Mouse (Mus musculus) MEL (cell line): ENCODE data around the gene Ly6g6c. TPM values are rescaled to one million over a fixed set of nuclear protein-coding genes. Genes with fewer than 3 reads are reported as not detected.

Experiments
- DNase-seq: peaks from one replicate; pipeline ENCODE4 v3.0.0; 2011; ENCODE audit warnings: low read depth, low spot score
- H3K27ac ChIP-seq: 2 replicates; pipeline ENCODE4 v1.5.1; 2012; ENCODE audit warnings: low read depth, mild to moderate bottlenecking, control low read depth, low read length, moderate library complexity; ENCODE audit not compliant: control insufficient read depth
- H3K27me3 ChIP-seq, 2 experiments: fragments of 150-350 bp in 1 of 2; sonication (generic) in 1 of 2; 2 replicates each; pipeline ENCODE4 v1.6.1; 2012; ENCODE audit warnings: low read length in 2 of 2, mild to moderate bottlenecking in 2 of 2, improper control_type of control experiment in 1 of 2, moderate library complexity in 1 of 2; ENCODE audit not compliant: insufficient read depth in 2 of 2, control insufficient read depth in 1 of 2
- H3K36me3 ChIP-seq, 2 experiments: 2 replicates each; pipeline ENCODE4 v1.6.1; 2012 to 2014; ENCODE audit warnings: low read length in 2 of 2, improper control_type of control experiment in 1 of 2, inconsistent platforms in 1 of 2, mild to moderate bottlenecking in 1 of 2; ENCODE audit not compliant: insufficient read depth in 2 of 2, control insufficient read depth in 1 of 2
- H3K4me1 ChIP-seq, 2 experiments: fragments of 150-350 bp in 1 of 2; sonication (generic) in 1 of 2; 2 replicates each; pipeline ENCODE4 v1.6.1; 2012; ENCODE audit warnings: low read length in 2 of 2, improper control_type of control experiment in 1 of 2, mild to moderate bottlenecking in 1 of 2; ENCODE audit not compliant: insufficient read depth in 2 of 2, control insufficient read depth in 1 of 2
- H3K4me3 ChIP-seq, 2 experiments: fragments of 150-350 bp in 1 of 2; sonication (generic) in 1 of 2; 2 replicates each; pipeline ENCODE4 v1.5.1; 2012; ENCODE audit warnings: low read depth in 2 of 2, low read length in 2 of 2, mild to moderate bottlenecking in 2 of 2, moderate library complexity in 2 of 2, control low read depth in 1 of 2, improper control_type of control experiment in 1 of 2; ENCODE audit not compliant: control insufficient read depth in 1 of 2, insufficient read depth in 1 of 2
- H3K79me2 ChIP-seq: 2 replicates; pipeline ENCODE4 v1.6.1; 2012; ENCODE audit warnings: mild to moderate bottlenecking, low read length, moderate library complexity; ENCODE audit not compliant: control insufficient read depth, poor library complexity, insufficient read depth
- H3K9ac ChIP-seq: 2 replicates; pipeline ENCODE4 v1.6.1; 2012; ENCODE audit warnings: low read depth, mild to moderate bottlenecking, control low read depth, low read length, moderate library complexity; ENCODE audit not compliant: control insufficient read depth, poor library complexity, severe bottlenecking
- H3K9me3 ChIP-seq: fragments of 150-350 bp; sonication (generic); replicated peaks from 2 replicates; pipeline ENCODE4 v1.6.1; 2012; ENCODE audit warnings: mild to moderate bottlenecking, low read length, improper control_type of control experiment, moderate library complexity; ENCODE audit not compliant: insufficient read depth
- CHD2 ChIP-seq: IDR thresholded peaks from 2 replicates; pipeline ENCODE4 v1.6.1; 2011; ENCODE audit warnings: low read length, improper control_type of control experiment
- CTCF ChIP-seq, 3 experiments: IDR thresholded peaks in 2 of 3; conservative IDR thresholded peaks in 1 of 3; 2 replicates each; pipeline ENCODE4 v1.5.1; 2011 to 2012; ENCODE audit warnings: low read length in 3 of 3, low read depth in 2 of 3, mild to moderate bottlenecking in 2 of 3, improper control_type of control experiment in 1 of 3, inconsistent platforms in 1 of 3, mixed read lengths in 1 of 3, moderate library complexity in 1 of 3; ENCODE audit not compliant: control insufficient read depth in 1 of 3, insufficient read depth in 1 of 3, poor library complexity in 1 of 3, severe bottlenecking in 1 of 3
- E2F4 ChIP-seq: IDR thresholded peaks from 2 replicates; pipeline ENCODE4 v1.6.1; 2011; ENCODE audit warnings: low read depth, low read length, improper control_type of control experiment, borderline replicate concordance
- ELF1 ChIP-seq: IDR thresholded peaks from 2 replicates; pipeline ENCODE4 v1.6.1; 2014; ENCODE audit warnings: low read depth, mild to moderate bottlenecking, inconsistent platforms, low read length, improper control_type of control experiment, moderate library complexity
- EP300 ChIP-seq, 2 experiments: IDR thresholded peaks; 2 replicates each; pipeline ENCODE4 v1.6.1; 2011; ENCODE audit warnings: improper control_type of control experiment in 2 of 2, low read length in 2 of 2, low read depth in 1 of 2, mild to moderate bottlenecking in 1 of 2
- HCFC1 ChIP-seq: IDR thresholded peaks from 2 replicates; pipeline ENCODE4 v1.6.1; 2012; ENCODE audit warnings: low read depth, mild to moderate bottlenecking, inconsistent platforms, low read length, improper control_type of control experiment, moderate library complexity
- KAT2A ChIP-seq: conservative IDR thresholded peaks from 2 replicates; pipeline ENCODE4 v1.6.1; 2012; ENCODE audit warnings: low read depth, low read length, improper control_type of control experiment, inconsistent platforms
- MAFK ChIP-seq: IDR thresholded peaks from 2 replicates; pipeline ENCODE4 v1.6.1; 2011; ENCODE audit warnings: low read depth, mild to moderate bottlenecking, low read length, improper control_type of control experiment, borderline replicate concordance
- MAZ ChIP-seq: IDR thresholded peaks from 2 replicates; pipeline ENCODE4 v1.6.1; 2012; ENCODE audit warnings: low read depth, mild to moderate bottlenecking, inconsistent platforms, low read length, improper control_type of control experiment
- MEF2A ChIP-seq: IDR thresholded peaks from 2 replicates; pipeline ENCODE4 v1.6.1; 2014; ENCODE audit warnings: low read depth, mild to moderate bottlenecking, inconsistent platforms, low read length, improper control_type of control experiment; ENCODE audit not compliant: poor library complexity, insufficient replicate concordance, severe bottlenecking; ENCODE audit errors: extremely low read depth
- POLR2A ChIP-seq, 2 experiments: IDR thresholded peaks; 2 replicates each; pipeline ENCODE4 v1.6.1; 2011 to 2012; ENCODE audit warnings: low read length in 2 of 2, mild to moderate bottlenecking in 2 of 2, control low read depth in 1 of 2, improper control_type of control experiment in 1 of 2, low read depth in 1 of 2, moderate library complexity in 1 of 2; ENCODE audit not compliant: control insufficient read depth in 1 of 2, insufficient read depth in 1 of 2, poor library complexity in 1 of 2
- SIN3A ChIP-seq: IDR thresholded peaks from 2 replicates; pipeline ENCODE4 v1.6.1; 2012; ENCODE audit warnings: low read length, improper control_type of control experiment, inconsistent platforms
- TBP ChIP-seq: IDR thresholded peaks from 2 replicates; pipeline ENCODE4 v1.8.0; 2011; ENCODE audit warnings: low read depth, low read length, improper control_type of control experiment
- ZC3H11A ChIP-seq: IDR thresholded peaks from 2 replicates; pipeline ENCODE4 v1.6.1; 2012; ENCODE audit warnings: low read depth, mild to moderate bottlenecking, inconsistent platforms, low read length, improper control_type of control experiment
- ZMIZ1 ChIP-seq: IDR thresholded peaks from 2 replicates; pipeline ENCODE4 v1.6.1; 2012; ENCODE audit warnings: low read depth, mild to moderate bottlenecking, inconsistent platforms, low read length, improper control_type of control experiment, moderate library complexity
- polyA plus RNA-seq, 2 experiments: library from polyadenylated mRNA; stranded (reverse) in 1 of 2; unstranded in 1 of 2; fragments of >175 nt in 1 of 2; fragments of >200 nt in 1 of 2; gene quantifications; 2 replicates each; pipeline versions ENCODE4 v1.2.1 to v1.2.4; 2012; ENCODE audit warnings: low replicate concordance in 2 of 2, low read depth in 1 of 2; ENCODE audit not compliant: insufficient read length in 2 of 2, insufficient read depth in 1 of 2, missing spikeins in 1 of 2
- total RNA-seq: library from RNA; depleted of rRNA; stranded (reverse); fragments of 300-350 nt; gene quantifications from 2 replicates; pipeline ENCODE4 v1.2.3, GENCODE M21; 2012

Ly6g6c gene
- total and polyA plus RNA-seq, 3 experiments = 0.24 TPM; not detected in 2

GRCm38 (mm10) chr17:35106522-35106921, 41.3 kb downstream of the Ly6g6c start (continued):
- TF ChIP-seq MAFK (no peak), ZC3H11A (peak; percentile 30)
- TF ChIP-seq, all 39 proteins: peak for 4

DNA sequence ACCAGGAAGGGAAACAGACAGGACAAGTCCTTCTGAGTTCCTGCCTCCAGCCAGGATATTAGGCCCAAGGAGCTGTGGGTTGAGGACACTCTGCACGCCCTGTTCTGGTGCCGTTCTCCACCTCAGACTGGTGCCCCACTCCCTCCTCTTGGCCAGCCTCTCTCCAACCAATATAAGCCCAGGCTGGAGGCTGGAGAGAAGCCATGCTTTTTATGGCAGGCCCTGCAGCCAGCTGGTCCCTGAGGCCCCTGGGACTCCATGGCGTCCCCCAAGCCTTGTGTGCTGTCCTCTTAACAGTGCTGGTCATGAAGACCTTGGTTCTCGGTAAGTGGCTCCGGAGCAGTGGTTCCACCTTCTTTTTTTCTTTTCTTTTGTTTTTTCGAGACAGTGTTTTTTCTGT, 42.9 kb downstream of the Ly6g6c start, which contains the start of gene Ly6g5c:
Gene Ly6g5c, plus strand, starts transcription at position 183 of the 400 bp plus-strand sequence.
- no peak for DNase-seq
- H3K4me3 ChIP-seq = no peak within 1 kb of the TSS
- TF ChIP-seq MEF2A (no peak), POLR2A (IDR thresholded peaks at IDR 0.05; ENCODE audit: control insufficient read depth in 1 of 2, insufficient read depth in 1 of 2, low read depth in 1 of 2, low read length in 2 of 2, poor library complexity in 1 of 2) (no peak), CHD2 (no peak), TBP (no peak), CTCF (IDR thresholded peaks at IDR 0.05 in 2 of 3, conservative IDR thresholded peaks at IDR 0.05 in 1 of 3; ENCODE audit: control insufficient read depth in 1 of 3, insufficient read depth in 1 of 3, low read depth in 2 of 3, low read length in 3 of 3, poor library complexity in 1 of 3, severe bottlenecking in 1 of 3) (no peak), HCFC1 (no peak), KAT2A (no peak), SIN3A (no peak), ZC3H11A (no peak), ZMIZ1 (no peak), E2F4 (no peak)
- no peaks in the 10 kb centered on the region for H3K27me3 ChIP-seq
- H3K4me1 ChIP-seq = peaks cover 18 to 24% of the 10 kb centered on the region in 2 experiments; a peak in 3 of 4 replicates
- no peaks in the 10 kb centered on the region for H3K9me3 ChIP-seq
- H3K9ac ChIP-seq = no peak within 1 kb of the TSS
- H3K27ac ChIP-seq = no peak within 1 kb of the TSS
- no peaks in the 10 kb centered on the region for H3K79me2 ChIP-seq
- peaks cover 0 to 26% of the 10 kb centered on the region in 2 experiments; a peak in 2 of 4 replicates for H3K36me3 ChIP-seq

DNA sequence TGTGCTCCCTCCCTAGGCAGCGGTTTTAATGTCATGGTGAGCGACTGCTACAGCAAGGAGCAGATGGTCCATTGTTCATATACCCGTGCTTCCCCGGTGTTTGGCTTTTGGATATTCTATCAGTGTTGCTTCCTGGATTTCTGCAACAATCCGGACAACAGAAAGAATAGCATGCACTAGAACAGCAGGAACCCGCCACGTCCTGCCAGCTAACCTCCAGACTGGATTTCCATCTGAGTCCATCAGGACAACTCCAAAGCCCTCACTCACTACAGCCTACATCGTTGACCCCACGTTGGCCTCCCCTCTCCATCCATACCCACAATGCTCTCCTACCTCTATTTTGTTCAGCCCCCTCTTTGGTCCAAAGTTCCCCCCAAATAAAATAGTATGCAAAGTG, 46.6 kb downstream of the Ly6g6c start:
- H3K4me1 ChIP-seq = peaks cover 0 to 9% of the 10 kb centered on the region in 2 experiments; a peak in 2 of 4 replicates
- H3K4me3 ChIP-seq = no peak overlapping the region
- no peak for DNase-seq

More for the DNA sequence above, 46.6 kb downstream of the Ly6g6c start:
- Histone ChIP-seq H3K27me3 (no peaks in the 10 kb centered on the region), H3K9ac (no peak overlapping the region), H3K9me3 (no peaks in the 10 kb centered on the region), H3K79me2 (no peaks in the 10 kb centered on the region), H3K36me3 (peaks cover 0 to 6% of the 10 kb centered on the region in 2 experiments; a peak in 2 of 4 replicates), H3K27ac (no peak overlapping the region)
- no peak for TF ChIP-seq MAZ
- TF ChIP-seq EP300 (IDR thresholded peaks at IDR 0.05; ENCODE audit: low read depth in 1 of 2, low read length in 2 of 2) = no peak
- TF ChIP-seq ELF1 = no peak
